ENCODE assay signal across 8 mouse cellular contexts in genomic region chr12:80598756-80599155, GRCm38 (mm10). TPM values are rescaled to one million over a fixed set of nuclear protein-coding genes. Genes with fewer than 3 reads are reported as not detected.
DNase-seq lines count a peak whose midpoint lies in the region; ATAC-seq and TF ChIP-seq lines count a peak whose summit lies in the region.

No protein-coding gene starts in this region.

- no peak for TF ChIP-seq EP300 in liver, postnatal 0 days (IDR thresholded peaks at IDR 0.05; ENCODE audit: low read depth)

- no peak overlapping the region for H3K4me2 ChIP-seq in liver, postnatal 0 days (ENCODE audit: low read depth, low read length)
- H3K4me2 ChIP-seq in liver, embryonic 12.5 days = no peak overlapping the region
- no peak overlapping the region for H3K4me2 ChIP-seq in midbrain, embryonic 14.5 days (ENCODE audit: low read length)

- no peak overlapping the region for H3K9ac ChIP-seq in liver, postnatal 0 days (replicated peaks)
- H3K9ac ChIP-seq in liver, embryonic 12.5 days = no peak overlapping the region
- H3K9ac ChIP-seq in midbrain, embryonic 14.5 days (replicated peaks; ENCODE audit: low read length) = no peak overlapping the region

- 0 out of 2 replicates have a peak, but pooled peaks have one; percentile 13 for TF ChIP-seq CTCF in liver, postnatal 0 days (IDR thresholded peaks at IDR 0.05; ENCODE audit: low read depth)

- no peaks in the 10 kb centered on the region for H3K27me3 ChIP-seq in liver, postnatal 0 days (ENCODE audit: insufficient read depth, low read length)
- 0 out of 2 replicates have a peak, but pooled peaks cover 10% of the 10 kb centered on the region for H3K27me3 ChIP-seq in liver, embryonic 12.5 days (replicated peaks)
- H3K27me3 ChIP-seq in midbrain, embryonic 14.5 days (ENCODE audit: control insufficient read depth, insufficient read depth, low read length) = no peaks in the 10 kb centered on the region

- 61% methylated on average over 6 of the region's 6 CpGs for WGBS in liver, postnatal 0 days (ENCODE audit: insufficient replicate concordance)
- WGBS in liver, embryonic 12.5 days (ENCODE audit: insufficient replicate concordance) = 57% methylated on average over 6 of the region's 6 CpGs
- 31% methylated on average over 6 of the region's 6 CpGs for WGBS in midbrain, embryonic 14.5 days

- H3K36me3 ChIP-seq in liver, postnatal 0 days (replicated peaks; ENCODE audit: insufficient read depth, low read length) = no peaks in the 10 kb centered on the region
- H3K36me3 ChIP-seq in liver, embryonic 12.5 days = no peaks in the 10 kb centered on the region
- H3K36me3 ChIP-seq in midbrain, embryonic 14.5 days (ENCODE audit: control insufficient read depth, insufficient read depth, low read length) = peaks cover 43% of the 10 kb centered on the region

- peaks cover 15% of the 10 kb centered on the region for H3K4me1 ChIP-seq in liver, postnatal 0 days (ENCODE audit: insufficient read depth)
- peaks cover 53% of the 10 kb centered on the region for H3K4me1 ChIP-seq in liver, embryonic 12.5 days
- H3K4me1 ChIP-seq in midbrain, embryonic 14.5 days (ENCODE audit: control insufficient read depth, insufficient read depth, low read length) = no peaks in the 10 kb centered on the region

- H3K4me3 ChIP-seq in liver, postnatal 0 days (ENCODE audit: low read depth, low read length) = no peak overlapping the region
- H3K4me3 ChIP-seq in liver, embryonic 12.5 days = no peak overlapping the region
- no peak overlapping the region for H3K4me3 ChIP-seq in midbrain, embryonic 14.5 days (replicated peaks; ENCODE audit: low read depth, low read length)

- H3K9me3 ChIP-seq in liver, postnatal 0 days (ENCODE audit: low read length) = no peaks in the 10 kb centered on the region
- H3K9me3 ChIP-seq in liver, embryonic 12.5 days (replicated peaks) = no peaks in the 10 kb centered on the region
- H3K9me3 ChIP-seq in midbrain, embryonic 14.5 days (ENCODE audit: control insufficient read depth, low read length) = no peaks in the 10 kb centered on the region

- peak; percentile 31 for DNase-seq in liver, postnatal 0 days
- DNase-seq in cerebellum, adult 9-10 months = peak; percentile 26
- peak; percentile 31 for DNase-seq in heart, adult 8-10 months (ENCODE audit: low spot score)
- DNase-seq in kidney, postnatal 4 days = peak; percentile 61 to 72
- peak; percentile 40 for DNase-seq in midbrain, embryonic 14.5 days
- DNase-seq in spleen, postnatal 36 days (ENCODE audit: low spot score in 2 of 2) = no peak

- peak; percentile 40; the same call in 1 of the 2 replicates for ATAC-seq in liver, postnatal 0 days
- ATAC-seq in liver, embryonic 12.5 days = no peak
- 0 out of 2 replicates have a peak, but pooled peaks have one; percentile 57 for ATAC-seq in midbrain, embryonic 14.5 days (ENCODE audit: low FRiP score, low TSS enrichment)
- no peak for ATAC-seq in megakaryocyte, adult 5-6 weeks (ENCODE audit: poor library complexity, severe bottlenecking)

- H3K27ac ChIP-seq in liver, postnatal 0 days (ENCODE audit: low read depth) = peak overlapping the region; percentile 29; the same call in 1 of the 2 replicates
- H3K27ac ChIP-seq in liver, embryonic 12.5 days = no peak overlapping the region
- H3K27ac ChIP-seq in midbrain, embryonic 14.5 days (replicated peaks; ENCODE audit: low read depth, low read length) = peak overlapping the region; percentile 41; the same call in 1 of the 2 replicates

RNA-seq across cellular contexts. Expression of gene Slc39a9, which starts 44.9 kb away (rescaled TPM):
- 8.0 and 10.7 TPM in 2 replicates for polyA plus RNA-seq in liver, postnatal 0 days (2015; fragmentation: Nextera tagmentation; extraction: Ambion mirVana)
- polyA plus RNA-seq in liver, embryonic 12.5 days (2016; fragmentation: Nextera tagmentation; extraction: Ambion mirVana) = 15.3 and 15.7 TPM in 2 replicates
- total RNA-seq in heart, adult 8-10 months (2022) = 10 to 100 TPM; 13.7 to 17.9 (median 14.7) TPM
- polyA plus RNA-seq in midbrain, embryonic 14.5 days (2014; fragmentation: Nextera tagmentation; extraction: Ambion mirVana) = 20.2 and 29.5 TPM in 2 replicates
- total RNA-seq in megakaryocyte, adult 5-6 weeks (2015) = 24.3 and 24.5 TPM in 2 replicates
- 12.3 and 14.5 TPM in 2 replicates for total RNA-seq in megakaryocyte, adult 5-6 weeks (2017)

RNA-seq across cellular contexts. Expression of gene Erh, which starts 45.4 kb away (rescaled TPM):
- polyA plus RNA-seq in liver, postnatal 0 days (2015; fragmentation: Nextera tagmentation; extraction: Ambion mirVana) = 81.6 and 92.2 TPM in 2 replicates
- polyA plus RNA-seq in liver, embryonic 12.5 days (2016; fragmentation: Nextera tagmentation; extraction: Ambion mirVana) = 188 and 195 TPM in 2 replicates
- 10 to 100 TPM; 16.3 to 23.0 (median 21.1) TPM for total RNA-seq in heart, adult 8-10 months (2022)
- 258 and 288 TPM in 2 replicates for polyA plus RNA-seq in midbrain, embryonic 14.5 days (2014; fragmentation: Nextera tagmentation; extraction: Ambion mirVana)
- 33.8 and 57.1 TPM in 2 replicates for total RNA-seq in megakaryocyte, adult 5-6 weeks (2015)
- total RNA-seq in megakaryocyte, adult 5-6 weeks (2017) = 25.1 and 30.3 TPM in 2 replicates

Comparison
In these comparisons a context has a peak if more than half of its experiments do, and no peak if none do; other contexts are left out.
1. ATAC-seq: peak in liver, postnatal 0 days (single experiment) and midbrain, embryonic 14.5 days (single experiment); none in liver, embryonic 12.5 days (single experiment) and megakaryocyte, adult 5-6 weeks (single experiment).
2. DNase-seq: peak in liver, postnatal 0 days (single experiment), cerebellum, adult 9-10 months (single experiment), heart, adult 8-10 months (single experiment), kidney, postnatal 4 days (2 of 2) and midbrain, embryonic 14.5 days (single experiment); none in spleen, postnatal 36 days (0 of 2).